ENCODE assay signal across 15 mouse cellular contexts in the genomic region with DNA sequence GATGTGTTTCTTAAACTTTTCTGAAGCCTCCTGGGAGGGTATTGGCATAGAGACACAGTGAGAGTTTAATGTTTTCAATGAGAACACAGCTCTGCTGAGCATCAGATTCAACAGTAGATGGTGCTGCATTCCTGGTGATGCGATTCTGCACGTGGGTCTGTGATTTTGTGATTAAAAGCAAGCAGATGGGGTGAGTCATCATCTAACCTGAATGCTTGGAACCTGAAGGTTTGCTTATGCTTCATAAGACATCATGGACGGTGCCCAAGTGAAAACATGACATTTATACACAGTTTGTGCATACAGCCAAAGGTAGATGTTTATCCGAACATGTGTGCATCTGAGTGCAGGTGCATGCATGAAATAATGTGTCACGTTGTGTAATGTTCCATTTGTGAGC. TPM values are rescaled to one million over a fixed set of nuclear protein-coding genes. Genes with fewer than 3 reads are reported as not detected.
A peak's percentile ranks its signal among the peaks of the same experiment; 100 is the strongest.
DNase-seq lines count a peak whose midpoint lies in the region; ATAC-seq and TF ChIP-seq lines count a peak whose summit lies in the region.
"Had no signal": no experiment of that assay in that cellular context is flagged by ENCODE, and none has a peak within 500 bp of the region (broad histone marks: within the 10 kb centered on the region; RNA-seq: fewer than 3 reads in every experiment).

No protein-coding gene starts in this region.

- peaks cover 2% of the 10 kb centered on the region; the same call in 1 of the 2 replicates for H3K4me1 ChIP-seq in stomach, postnatal 0 days (replicated peaks; ENCODE audit: control insufficient read depth, insufficient read depth)
- peaks cover 8% of the 10 kb centered on the region for H3K4me1 ChIP-seq in kidney, embryonic 16.5 days (ENCODE audit: insufficient read depth, low read length)
- H3K4me1 ChIP-seq: neural tube, embryonic 12.5 days had no signal

- no peak overlapping the region for H3K4me2 ChIP-seq in stomach, postnatal 0 days (replicated peaks; ENCODE audit: low read depth)
- no peak overlapping the region for H3K4me2 ChIP-seq in kidney, embryonic 16.5 days (replicated peaks; ENCODE audit: low read depth, low read length)
- H3K4me2 ChIP-seq: neural tube, embryonic 12.5 days had no signal

- no peaks in the 10 kb centered on the region for H3K9me3 ChIP-seq in stomach, postnatal 0 days (ENCODE audit: control insufficient read depth, low read length)
- no peaks in the 10 kb centered on the region for H3K9me3 ChIP-seq in kidney, embryonic 16.5 days (ENCODE audit: low read length)
- H3K9me3 ChIP-seq: neural tube, embryonic 12.5 days had no signal

- DNase-seq in frontal cortex, postnatal 14 days (ENCODE audit: low spot score in 2 of 2), result no peak
- peak; percentile 56 to 57 for DNase-seq in right cerebral cortex, adult 2 months (ENCODE audit: low spot score in 2 of 2)
- DNase-seq in right cerebral cortex, postnatal 4 days, result no peak
- peak; percentile 44 to 64 for DNase-seq in layer of hippocampus, adult 2 months (ENCODE audit: low spot score in 2 of 2)
- DNase-seq in stomach, postnatal 0 days (ENCODE audit: low spot score), result peak; percentile 31
- DNase-seq in retina, postnatal 1 day, result no peak
- DNase-seq: adrenal gland, postnatal 14 days; B cell, adult 2 months; gastrocnemius, postnatal 25 days; kidney, adult 8-10 months; thymus, postnatal 36 days had no signal

- no peak overlapping the region for H3K27ac ChIP-seq in layer of hippocampus, adult 2 months
- H3K27ac ChIP-seq in stomach, postnatal 0 days (replicated peaks), result no peak overlapping the region
- no peak overlapping the region for H3K27ac ChIP-seq in kidney, embryonic 16.5 days (ENCODE audit: low read length)
- H3K27ac ChIP-seq: neural tube, embryonic 12.5 days had no signal

- peak; percentile 56 for ATAC-seq in frontal cortex, adult (ENCODE audit: low TSS enrichment)
- ATAC-seq in stomach, postnatal 0 days (ENCODE audit: low FRiP score, low TSS enrichment), result peak; percentile 33
- ATAC-seq in kidney, embryonic 16.5 days (ENCODE audit: low FRiP score, low TSS enrichment), result no peak
- ATAC-seq: Patski had no signal

- WGBS in stomach, postnatal 0 days, result 43% methylated on average over 5 of the region's 5 CpGs
- WGBS in kidney, embryonic 16.5 days, result 66% methylated on average over 5 of the region's 5 CpGs

- no peaks in the 10 kb centered on the region for H3K36me3 ChIP-seq in stomach, postnatal 0 days (ENCODE audit: control insufficient read depth, insufficient read depth, low read length)
- H3K36me3 ChIP-seq in kidney, embryonic 16.5 days (ENCODE audit: insufficient read depth, low read length), result no peaks in the 10 kb centered on the region
- H3K36me3 ChIP-seq: neural tube, embryonic 12.5 days had no signal

- TF ChIP-seq CTCF in layer of hippocampus, adult 2 months (conservative IDR thresholded peaks at IDR 0.05), result peak; percentile 75
- peak; percentile 70 for TF ChIP-seq CTCF in stomach, postnatal 0 days (IDR thresholded peaks at IDR 0.05; ENCODE audit: low read depth)

- H3K27me3 ChIP-seq in stomach, postnatal 0 days (ENCODE audit: control insufficient read depth, insufficient read depth, low read length), result no peaks in the 10 kb centered on the region
- no peaks in the 10 kb centered on the region for H3K27me3 ChIP-seq in kidney, embryonic 16.5 days (ENCODE audit: insufficient read depth, low read length)
- H3K27me3 ChIP-seq: neural tube, embryonic 12.5 days; Patski had no signal

- no peak overlapping the region for H3K4me3 ChIP-seq in layer of hippocampus, adult 2 months
- H3K4me3 ChIP-seq in stomach, postnatal 0 days (ENCODE audit: low read depth, low read length), result no peak overlapping the region
- no peak overlapping the region for H3K4me3 ChIP-seq in kidney, embryonic 16.5 days (ENCODE audit: low read length)
- H3K4me3 ChIP-seq: neural tube, embryonic 12.5 days had no signal

- H3K9ac ChIP-seq in stomach, postnatal 0 days (ENCODE audit: low read length), result no peak overlapping the region
- no peak overlapping the region for H3K9ac ChIP-seq in kidney, embryonic 16.5 days (replicated peaks; ENCODE audit: low read length)
- H3K9ac ChIP-seq: neural tube, embryonic 12.5 days had no signal

- TF ChIP-seq EP300 in stomach, postnatal 0 days (optimal IDR thresholded peaks at IDR 0.05), result no peak

RNA-seq across cellular contexts. Expression of a gene that starts 29.0 kb away (rescaled TPM):
- total RNA-seq in layer of hippocampus, adult 2 months (2021), result 10 to 100 TPM; 43.6 to 51.2 TPM
- 23.5 and 24.8 TPM in 2 replicates for polyA plus RNA-seq in stomach, postnatal 0 days (2015; fragmentation: Nextera tagmentation; extraction: Ambion mirVana)
- polyA plus RNA-seq in kidney, embryonic 16.5 days (2015; fragmentation: Nextera tagmentation; extraction: Ambion mirVana), result 34.7 and 35.0 TPM in 2 replicates

RNA-seq across cellular contexts. Expression of a gene that starts 31.3 kb away (rescaled TPM):
- 10 to 100 TPM; 24.6 to 24.8 TPM for total RNA-seq in layer of hippocampus, adult 2 months (2021)
- 10.6 and 11.6 TPM in 2 replicates for polyA plus RNA-seq in stomach, postnatal 0 days (2015; fragmentation: Nextera tagmentation; extraction: Ambion mirVana)
- polyA plus RNA-seq in kidney, embryonic 16.5 days (2015; fragmentation: Nextera tagmentation; extraction: Ambion mirVana), result 13.4 and 14.0 TPM in 2 replicates

RNA-seq across cellular contexts. Expression of a gene that starts 56.0 kb away (rescaled TPM):
- total RNA-seq in layer of hippocampus, adult 2 months (2021), result 10 to 100 TPM; 35.1 to 35.7 TPM
- 58.7 and 63.5 TPM in 2 replicates for polyA plus RNA-seq in stomach, postnatal 0 days (2015; fragmentation: Nextera tagmentation; extraction: Ambion mirVana)
- polyA plus RNA-seq in kidney, embryonic 16.5 days (2015; fragmentation: Nextera tagmentation; extraction: Ambion mirVana), result 162 and 169 TPM in 2 replicates

Comparison
In these comparisons a context has a peak if more than half of its experiments do, and no peak if none do; other contexts are left out.
1. DNase-seq: peak in right cerebral cortex, adult 2 months (2 of 2), layer of hippocampus, adult 2 months (2 of 2) and stomach, postnatal 0 days (single experiment); none in frontal cortex, postnatal 14 days (0 of 2), right cerebral cortex, postnatal 4 days (single experiment) and retina, postnatal 1 day (single experiment).